Mouse (Mus musculus) limb, embryonic 12.5 days (tissue): Measurements from ENCODE around the gene Mpp2. TPM values are rescaled to one million over a fixed set of nuclear protein-coding genes. Genes with fewer than 3 reads are reported as not detected.

Experiments
- ATAC-seq: fragments of 200-750 bp; cut with Nextera tagmentation; 2 replicates; pipeline ENCODE4 v1.8.0; 2017; ENCODE audit warnings: low read depth, moderate TSS enrichment; ENCODE audit not compliant: insufficient number of reproducible peaks, insufficient read depth, low FRiP score, low TSS enrichment
- H3K27ac ChIP-seq: fragments of 300-500 bp; sonication (generic); 2 replicates; pipeline ENCODE4 v1.5.1; 2016; ENCODE audit warnings: mild to moderate bottlenecking, moderate library complexity
- H3K27me3 ChIP-seq: fragments of 300-500 bp; sonication (generic); 2 replicates; pipeline ENCODE4 v1.6.1; 2016; ENCODE audit warnings: mild to moderate bottlenecking, moderate library complexity
- H3K36me3 ChIP-seq: fragments of 300-500 bp; sonication (generic); 2 replicates; pipeline ENCODE4 v1.6.1; 2016; ENCODE audit warnings: mild to moderate bottlenecking, moderate library complexity
- H3K4me1 ChIP-seq: fragments of 300-500 bp; sonication (generic); replicated peaks from 2 replicates; pipeline ENCODE4 v1.6.1; 2016
- H3K4me2 ChIP-seq: fragments of 300-500 bp; sonication (generic); 2 replicates; pipeline ENCODE4 v1.6.1; 2016; ENCODE audit warnings: mild to moderate bottlenecking, moderate library complexity
- H3K4me3 ChIP-seq: fragments of 300-500 bp; sonication (generic); replicated peaks from 2 replicates; pipeline ENCODE4 v1.5.1; 2016; ENCODE audit warnings: mild to moderate bottlenecking
- H3K9ac ChIP-seq: fragments of 300-500 bp; sonication (generic); replicated peaks from 2 replicates; pipeline ENCODE4 v1.6.1; 2016; ENCODE audit warnings: mild to moderate bottlenecking, moderate library complexity
- H3K9me3 ChIP-seq: fragments of 300-500 bp; sonication (generic); 2 replicates; pipeline ENCODE4 v1.6.1; 2016; ENCODE audit warnings: mild to moderate bottlenecking, moderate library complexity
- WGBS: fragments of 180-500 bp; shearing (Covaris S2); methylation state at CpG from one replicate; pipeline ENCODE4 v1.1.7; 2016; 5-methylcytosine and 5-hydroxymethylcytosine counted together
- polyA plus RNA-seq: library from polyadenylated mRNA; unstranded; fragments of >200 nt; fragmentation: Nextera tagmentation; extraction: Ambion mirVana; gene quantifications from 2 replicates; pipeline ENCODE4 v1.2.1, GENCODE M21; 2016

Mpp2 gene
- 12.6 and 14.3 TPM in 2 replicates for polyA plus RNA-seq

- Histone ChIP-seq H3K9ac (peak within 1 kb of the TSS; percentile 69), H3K27ac (peak within 1 kb of the TSS; percentile 92), H3K4me3 (peak within 1 kb of the TSS; percentile 70), H3K4me1 (peaks cover 24% of the 10 kb centered on the region), H3K27me3 (peaks cover 3% of the 10 kb centered on the region; the same call in 1 of the 2 replicates), H3K9me3 (peaks cover 4% of the 10 kb centered on the region; the same call in 1 of the 2 replicates), H3K36me3 (0 out of 2 replicates have a peak, but pooled peaks cover 4% of the 10 kb centered on the region), H3K4me2 (peak within 1 kb of the TSS; percentile 90)
- peak; percentile 56 for ATAC-seq
- under 1% methylated on average over 49 of the region's 49 CpGs for WGBS
These were observed at the start of gene Mpp2 for GRCm38 (mm10) chr11:102087931-102088898. Mpp2 (minus strand) TSS chr11:102088515.

- Histone ChIP-seq H3K9ac (0 out of 2 replicates have a peak overlapping the region, but pooled peaks have one; percentile 42), H3K36me3 (no peaks in the 10 kb centered on the region), H3K4me1 (peaks cover 11% of the 10 kb centered on the region), H3K4me2 (peak overlapping the region; percentile 61), H3K9me3 (no peaks in the 10 kb centered on the region), H3K27me3 (peaks cover 34% of the 10 kb centered on the region), H3K4me3 (peak overlapping the region; percentile 30), H3K27ac (no peak overlapping the region)
- WGBS = 46% methylated on average over 13 of the region's 13 CpGs
- ATAC-seq = peak; percentile 16; the same call in 1 of the 2 replicates
These were observed 49.5 kb upstream of the Mpp2 start for GRCm38 (mm10) chr11:102137625-102138446.

- WGBS = 38% methylated on average over 4 of the region's 4 CpGs
These were observed 46.2 kb upstream of the Mpp2 start for GRCm38 (mm10) chr11:102134516-102134915.

GRCm38 (mm10) chr11:102117386-102117785 lies 29.1 kb upstream of the Mpp2 start:
- Histone ChIP-seq H3K27me3 (peaks cover 17% of the 10 kb centered on the region), H3K9ac (no peak overlapping the region), H3K4me1 (no peaks in the 10 kb centered on the region), H3K9me3 (peaks cover 2% of the 10 kb centered on the region; the same call in 1 of the 2 replicates), H3K36me3 (no peaks in the 10 kb centered on the region), H3K4me3 (no peak overlapping the region), H3K4me2 (no peak overlapping the region), H3K27ac (no peak overlapping the region)
- WGBS = 84% methylated on average over 6 of the region's 6 CpGs
- ATAC-seq = no peak

More at GRCm38 (mm10) chr11:102134516-102134915, 46.2 kb upstream of the Mpp2 start:
- H3K4me3 ChIP-seq = no peak overlapping the region
- no peak overlapping the region for H3K27ac ChIP-seq
- H3K36me3 ChIP-seq = no peaks in the 10 kb centered on the region
- no peaks in the 10 kb centered on the region for H3K9me3 ChIP-seq
- peaks cover 11% of the 10 kb centered on the region for H3K4me1 ChIP-seq
- H3K4me2 ChIP-seq = no peak overlapping the region
- H3K9ac ChIP-seq = no peak overlapping the region
- H3K27me3 ChIP-seq = peaks cover 26% of the 10 kb centered on the region
- ATAC-seq = no peak

- Histone ChIP-seq H3K4me3 (no peak overlapping the region), H3K9me3 (peaks cover 2% of the 10 kb centered on the region; the same call in 1 of the 2 replicates), H3K27ac (no peak overlapping the region), H3K4me2 (no peak overlapping the region), H3K9ac (no peak overlapping the region), H3K27me3 (peaks cover 17% of the 10 kb centered on the region), H3K36me3 (no peaks in the 10 kb centered on the region), H3K4me1 (no peaks in the 10 kb centered on the region)
- no peak for ATAC-seq
- 76% methylated on average over 8 of the region's 8 CpGs for WGBS
These were observed 27.9 kb upstream of the Mpp2 start for GRCm38 (mm10) chr11:102116241-102116640.

GRCm38 (mm10) chr11:102111576-102111975 lies 23.3 kb upstream of the Mpp2 start:
- no peak for ATAC-seq
- Histone ChIP-seq H3K36me3 (no peaks in the 10 kb centered on the region), H3K27me3 (peaks cover 60% of the 10 kb centered on the region), H3K4me1 (peaks cover 9% of the 10 kb centered on the region), H3K27ac (no peak overlapping the region), H3K4me3 (no peak overlapping the region), H3K4me2 (no peak overlapping the region), H3K9me3 (no peaks in the 10 kb centered on the region), H3K9ac (no peak overlapping the region)
- 70% methylated on average over 5 of the region's 5 CpGs for WGBS

GRCm38 (mm10) chr11:102107732-102108131 lies 19.4 kb upstream of the Mpp2 start, which contains the start of gene Pyy:
Pyy (minus strand) TSS chr11:102107832.
- H3K36me3 ChIP-seq = no peaks in the 10 kb centered on the region
- no peak within 1 kb of the TSS; the same call in 1 of the 2 replicates for H3K9ac ChIP-seq
- ATAC-seq = no peak
- peaks cover 82% of the 10 kb centered on the region for H3K27me3 ChIP-seq
- WGBS = 14% methylated on average over 8 of the region's 9 CpGs
- H3K4me3 ChIP-seq = peak within 1 kb of the TSS; percentile 20; the same call in 1 of the 2 replicates
- no peak within 1 kb of the TSS for H3K27ac ChIP-seq
- H3K4me2 ChIP-seq = peak within 1 kb of the TSS; percentile 42
- no peaks in the 10 kb centered on the region for H3K9me3 ChIP-seq
- H3K4me1 ChIP-seq = peaks cover 9% of the 10 kb centered on the region

- peaks cover 15% of the 10 kb centered on the region for H3K4me1 ChIP-seq
- H3K27me3 ChIP-seq = peaks cover 88% of the 10 kb centered on the region
- no peak overlapping the region; the same call in 1 of the 2 replicates for H3K9ac ChIP-seq
- H3K36me3 ChIP-seq = no peaks in the 10 kb centered on the region
- whole genome bisulfite sequencing = 2% methylated on average over 21 of the region's 21 CpGs
- peak overlapping the region; percentile 20; the same call in 1 of the 2 replicates for H3K4me3 ChIP-seq
- ATAC-seq = no peak
- H3K9me3 ChIP-seq = no peaks in the 10 kb centered on the region
- H3K27ac ChIP-seq = no peak overlapping the region
- peak overlapping the region; percentile 42 for H3K4me2 ChIP-seq
These were observed 18.6 kb upstream of the Mpp2 start for GRCm38 (mm10) chr11:102106911-102107310.

- Histone ChIP-seq H3K9me3 (no peaks in the 10 kb centered on the region), H3K9ac (no peak overlapping the region), H3K4me3 (no peak overlapping the region), H3K27ac (no peak overlapping the region), H3K27me3 (peaks cover 96% of the 10 kb centered on the region), H3K36me3 (no peaks in the 10 kb centered on the region), H3K4me1 (peaks cover 18% of the 10 kb centered on the region), H3K4me2 (no peak overlapping the region)
- ATAC-seq = no peak
- 20% methylated on average over 17 of the region's 17 CpGs for WGBS
These were observed 14.4 kb upstream of the Mpp2 start for GRCm38 (mm10) chr11:102102485-102103258.

- no peak for ATAC-seq
- no peak within 1 kb of the TSS for H3K9ac ChIP-seq
- no peak within 1 kb of the TSS for H3K4me3 ChIP-seq
- no peak within 1 kb of the TSS for H3K4me2 ChIP-seq
- WGBS = 85% methylated on average over 4 of the region's 4 CpGs
- H3K4me1 ChIP-seq = peaks cover 23% of the 10 kb centered on the region
- H3K36me3 ChIP-seq = no peaks in the 10 kb centered on the region
- H3K9me3 ChIP-seq = no peaks in the 10 kb centered on the region
- H3K27me3 ChIP-seq = peaks cover 82% of the 10 kb centered on the region
- H3K27ac ChIP-seq = no peak within 1 kb of the TSS
These were observed 12.9 kb upstream of the Mpp2 start, which contains the start of gene Ppy for GRCm38 (mm10) chr11:102101219-102101618. Ppy (minus strand) TSS chr11:102101319.
